Mouse (Mus musculus) G1E (cell line): Measurements from ENCODE around the gene Pcsk1n.

ENCODE experiments used
- CTCF ChIP-seq: IDR thresholded peaks from 2 replicates; pipeline ENCODE4 v1.5.1; 2012; ENCODE audit warnings: low read depth, low read length, inconsistent platforms, mixed read lengths
- GATA1 ChIP-seq: IDR thresholded peaks from 2 replicates; pipeline ENCODE4 v1.6.1; 2012; ENCODE audit warnings: borderline replicate concordance, low read length, inconsistent platforms, mixed read lengths
- GATA2 ChIP-seq: IDR thresholded peaks from 2 replicates; pipeline ENCODE4 v1.6.1; 2012; ENCODE audit warnings: low read depth, low read length, inconsistent platforms, borderline replicate concordance
- POLR2AphosphoS5 ChIP-seq: IDR thresholded peaks from 2 replicates; pipeline ENCODE4 v1.6.1; 2012; ENCODE audit warnings: low read depth, low read length, inconsistent platforms; ENCODE audit not compliant: insufficient replicate concordance
- TAL1 ChIP-seq: conservative IDR thresholded peaks from 2 replicates; pipeline ENCODE4 v1.6.1; 2012; ENCODE audit warnings: low read depth, low read length, inconsistent platforms, mixed read lengths

DNA sequence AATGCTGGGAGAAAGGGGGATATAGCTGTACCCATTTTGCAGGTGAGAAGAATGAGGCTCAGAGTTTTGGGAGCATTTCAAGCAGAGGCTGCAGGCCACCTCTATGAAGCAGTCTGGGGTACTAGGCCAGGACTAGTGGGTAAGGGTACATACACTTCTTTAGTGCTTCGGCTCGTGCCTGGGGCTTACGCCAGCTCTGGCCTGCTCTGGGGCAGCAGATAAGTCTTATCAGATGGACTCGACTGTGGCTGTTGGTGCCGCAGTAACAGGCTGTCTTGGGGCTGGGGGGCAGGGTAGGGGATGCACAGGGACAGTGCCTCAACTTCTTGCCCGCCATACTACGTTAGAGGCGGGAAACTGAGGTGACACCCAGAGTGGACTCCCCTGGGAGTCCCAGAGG, 48.6 kb downstream of the Pcsk1n start:
- TF ChIP-seq CTCF (no peak), TAL1 (peak; percentile 87), GATA1 (no peak), GATA2 (no peak), POLR2AphosphoS5 (no peak)
